In the genomic region with DNA sequence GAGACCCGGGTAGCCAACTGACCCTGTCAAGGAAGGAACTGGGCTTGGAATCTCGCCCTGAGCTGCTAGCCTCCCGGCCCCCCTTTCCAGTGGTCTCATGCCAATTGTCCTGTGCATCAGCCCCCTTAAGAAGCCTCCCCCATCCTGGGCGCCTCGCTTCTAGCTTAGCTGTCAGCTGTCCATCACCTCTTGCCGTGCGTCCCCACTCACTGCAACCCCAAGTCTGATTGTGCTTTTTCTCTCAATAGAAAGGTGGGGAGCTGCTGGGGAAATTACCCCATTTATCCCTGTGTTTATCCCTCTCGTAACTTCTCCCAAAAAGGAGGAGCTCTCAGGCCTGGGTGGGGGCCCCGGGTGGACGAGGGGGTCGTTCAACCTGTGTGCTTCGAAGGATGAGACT, we compare ENCODE assay signal across 8 mouse cellular contexts. TPM values are rescaled to one million over a fixed set of nuclear protein-coding genes. Genes with fewer than 3 reads are reported as not detected.
A peak's percentile ranks its signal among the peaks of the same experiment; 100 is the strongest.
DNase-seq lines count a peak whose midpoint lies in the region; ATAC-seq and TF ChIP-seq lines count a peak whose summit lies in the region.

No protein-coding gene starts in this region.

- no peak overlapping the region for H3K9ac ChIP-seq in forebrain, embryonic 15.5 days (replicated peaks)
- H3K9ac ChIP-seq in liver, embryonic 12.5 days = peak overlapping the region; percentile 94; the same call in 1 of the 2 replicates

- peak overlapping the region; percentile 93 for H3K4me3 ChIP-seq in gastrocnemius, adult 2 months
- peak overlapping the region; percentile 85 for H3K4me3 ChIP-seq in E14TG2a.4 (replicated peaks; ENCODE audit: low read length)
- peak overlapping the region; percentile 72; the same call in 1 of the 2 replicates for H3K4me3 ChIP-seq in forebrain, embryonic 15.5 days
- H3K4me3 ChIP-seq in liver, embryonic 12.5 days = peak overlapping the region; percentile 89

- peaks cover 25% of the 10 kb centered on the region for H3K27me3 ChIP-seq in E14TG2a.4 (ENCODE audit: insufficient read depth, low read length)
- peaks cover 5% of the 10 kb centered on the region for H3K27me3 ChIP-seq in forebrain, embryonic 15.5 days
- H3K27me3 ChIP-seq in liver, embryonic 12.5 days (replicated peaks) = no peaks in the 10 kb centered on the region

- H3K36me3 ChIP-seq in E14TG2a.4 (ENCODE audit: insufficient read depth, low read length) = peaks cover 47% of the 10 kb centered on the region
- peaks cover 41% of the 10 kb centered on the region for H3K36me3 ChIP-seq in forebrain, embryonic 15.5 days
- H3K36me3 ChIP-seq in liver, embryonic 12.5 days = peaks cover 54% of the 10 kb centered on the region

- no peak for DNase-seq in gastrocnemius, adult 2 months
- no peak for DNase-seq in gastrocnemius, postnatal 10 days
- no peak for DNase-seq in ovary, postnatal 10 days (ENCODE audit: low spot score)
- no peak for DNase-seq in gastrocnemius, postnatal 36 days
- DNase-seq in thymus, postnatal 10 days (ENCODE audit: low spot score in 2 of 2) = no peak

- peak overlapping the region; percentile 98 for H3K27ac ChIP-seq in gastrocnemius, adult 2 months
- H3K27ac ChIP-seq in forebrain, embryonic 15.5 days (replicated peaks) = no peak overlapping the region
- peak overlapping the region; percentile 95 for H3K27ac ChIP-seq in liver, embryonic 12.5 days

- peak overlapping the region; percentile 89 for H3K4me2 ChIP-seq in forebrain, embryonic 15.5 days (replicated peaks)
- peak overlapping the region; percentile 97 for H3K4me2 ChIP-seq in liver, embryonic 12.5 days

- 9% methylated on average over 12 of the region's 12 CpGs for WGBS in forebrain, embryonic 15.5 days
- WGBS in liver, embryonic 12.5 days (ENCODE audit: insufficient replicate concordance) = 38% methylated on average over 12 of the region's 12 CpGs

- peak; percentile 7; the same call in 1 of the 2 replicates for ATAC-seq in forebrain, embryonic 15.5 days (replicated peaks)
- no peak for ATAC-seq in liver, embryonic 12.5 days

- no peak for TF ChIP-seq CTCF in gastrocnemius, adult 2 months (IDR thresholded peaks at IDR 0.05)
- TF ChIP-seq CTCF in E14TG2a.4 (conservative IDR thresholded peaks at IDR 0.05; ENCODE audit: low read length) = no peak

- H3K9me3 ChIP-seq in E14TG2a.4 (ENCODE audit: low read length) = no peaks in the 10 kb centered on the region
- H3K9me3 ChIP-seq in forebrain, embryonic 15.5 days = no peaks in the 10 kb centered on the region
- H3K9me3 ChIP-seq in liver, embryonic 12.5 days (replicated peaks) = no peaks in the 10 kb centered on the region

- H3K4me1 ChIP-seq in E14TG2a.4 (replicated peaks; ENCODE audit: low read depth, low read length) = peaks cover 39% of the 10 kb centered on the region
- H3K4me1 ChIP-seq in forebrain, embryonic 15.5 days = peaks cover 17% of the 10 kb centered on the region
- peaks cover 63% of the 10 kb centered on the region for H3K4me1 ChIP-seq in liver, embryonic 12.5 days

- intact Hi-C loops in gastrocnemius, adult 2 months (cut with DNase I) = loop anchor here (2.0 kb wide), 1 partner anchor 15 kb away; no protein-coding TSS in a partner anchor
- intact Hi-C loops in gastrocnemius, postnatal 36 days (cut with DNase I) = no loop called here

RNA-seq across cellular contexts. Expression of a gene that starts 1.5 kb away (rescaled TPM):
- total RNA-seq in gastrocnemius, adult 2 months (2021) = 10 to 100 TPM; 15.1 to 19.8 TPM
- total RNA-seq in gastrocnemius, postnatal 10 days (2021) = 10 to 100 TPM; 24.8 to 30.3 TPM
- 8.5 and 9.5 TPM in 2 replicates for polyA plus RNA-seq in forebrain, embryonic 15.5 days (2015; fragmentation: Nextera tagmentation; extraction: Ambion mirVana)
- 8.5 and 8.7 TPM in 2 replicates for polyA plus RNA-seq in liver, embryonic 12.5 days (2016; fragmentation: Nextera tagmentation; extraction: Ambion mirVana)
- total RNA-seq in gastrocnemius, postnatal 36 days (2021) = 10 to 100 TPM; 13.0 TPM

RNA-seq across cellular contexts. Expression of a gene that starts 5.3 kb away (rescaled TPM):
- total RNA-seq in gastrocnemius, adult 2 months (2021) = under 1 TPM in 1 of 2 experiments, not detected in 1; 0.48 TPM
- total RNA-seq in gastrocnemius, postnatal 10 days (2021) = under 1 TPM in 1 of 2 experiments, not detected in 1; 0.47 TPM
- polyA plus RNA-seq in forebrain, embryonic 15.5 days (2015; fragmentation: Nextera tagmentation; extraction: Ambion mirVana) = 1.4 TPM in 2 replicates
- 0.41 and 0.63 TPM in 2 replicates for polyA plus RNA-seq in liver, embryonic 12.5 days (2016; fragmentation: Nextera tagmentation; extraction: Ambion mirVana)
- under 1 TPM in 1 of 2 experiments, not detected in 1; 0.48 TPM for total RNA-seq in gastrocnemius, postnatal 36 days (2021)

RNA-seq across cellular contexts. Expression of a gene that starts 16.0 kb away (rescaled TPM):
- 1 to 10 TPM; 1.5 to 2.1 TPM for total RNA-seq in gastrocnemius, adult 2 months (2021)
- total RNA-seq in gastrocnemius, postnatal 10 days (2021) = 1 to 10 TPM; 1.7 to 2.0 TPM
- not detected in 2 replicates for polyA plus RNA-seq in forebrain, embryonic 15.5 days (2015; fragmentation: Nextera tagmentation; extraction: Ambion mirVana)
- not detected in 2 replicates for polyA plus RNA-seq in liver, embryonic 12.5 days (2016; fragmentation: Nextera tagmentation; extraction: Ambion mirVana)
- 1 to 10 TPM; 2.6 to 5.6 TPM for total RNA-seq in gastrocnemius, postnatal 36 days (2021)

RNA-seq across cellular contexts. Expression of a gene that starts 23.2 kb away (rescaled TPM):
- total RNA-seq in gastrocnemius, adult 2 months (2021) = 100 to 1,000 TPM; 137 to 165 TPM
- total RNA-seq in gastrocnemius, postnatal 10 days (2021) = 100 to 1,000 TPM; 490 to 518 TPM
- polyA plus RNA-seq in forebrain, embryonic 15.5 days (2015; fragmentation: Nextera tagmentation; extraction: Ambion mirVana) = 169 and 178 TPM in 2 replicates
- polyA plus RNA-seq in liver, embryonic 12.5 days (2016; fragmentation: Nextera tagmentation; extraction: Ambion mirVana) = 81.1 and 82.0 TPM in 2 replicates
- total RNA-seq in gastrocnemius, postnatal 36 days (2021) = 100 to 1,000 TPM; 148 to 165 TPM

RNA-seq across cellular contexts. Expression of a gene that starts 25.3 kb away (rescaled TPM):
- total RNA-seq in gastrocnemius, adult 2 months (2021) = under 1 TPM in 1 of 2 experiments, not detected in 1; 0.31 TPM
- 1 to 10 TPM in 1 of 2 experiments, under 1 TPM in 1; 0.99 to 1.1 TPM for total RNA-seq in gastrocnemius, postnatal 10 days (2021)
- 0.94 and 2.6 TPM in 2 replicates for polyA plus RNA-seq in forebrain, embryonic 15.5 days (2015; fragmentation: Nextera tagmentation; extraction: Ambion mirVana)
- 0.36 and 0.66 TPM in 2 replicates for polyA plus RNA-seq in liver, embryonic 12.5 days (2016; fragmentation: Nextera tagmentation; extraction: Ambion mirVana)
- under 1 TPM; 0.10 to 0.12 TPM for total RNA-seq in gastrocnemius, postnatal 36 days (2021)
